Mouse (Mus musculus) urinary bladder, adult 18-20 months (tissue): ENCODE data around the gene Egflam.

Source experiments
- DNase-seq, 2 experiments: peaks; one replicate each; pipeline ENCODE4 v3.0.0; 2022; ENCODE audit warnings: low spot score in 2 of 2, mixed read lengths in 2 of 2

Gene Egflam

GRCm38 (mm10) chr15:7397818-7398608 is at the start of gene Egflam:
Egflam (minus strand) TSS chr15:7398395.
- DNase-seq: peak in 1 of 2 experiments; percentile 14

- no peak for DNase-seq
Observed at GRCm38 (mm10) chr15:7443396-7444315, 45.5 kb upstream of the Egflam start.

- peak in 1 of 2 experiments; percentile 10 for DNase-seq
Observed at GRCm38 (mm10) chr15:7442148-7443100, 44.2 kb upstream of the Egflam start.

- DNase-seq: no peak
Observed at GRCm38 (mm10) chr15:7424282-7424681, 26.1 kb upstream of the Egflam start.

GRCm38 (mm10) chr15:7404521-7404920 is 6.3 kb upstream of the Egflam start:
- DNase-seq: no peak

GRCm38 (mm10) chr15:7398609-7399540 is 680 bp upstream of the Egflam start:
- DNase-seq: no peak

- DNase-seq: no peak
Observed at GRCm38 (mm10) chr15:7397446-7397817, 763 bp downstream of the Egflam start.

GRCm38 (mm10) chr15:7383349-7383748 is 14.8 kb downstream of the Egflam start:
- no peak for DNase-seq

- no peak for DNase-seq
Observed at GRCm38 (mm10) chr15:7382457-7382856, 15.7 kb downstream of the Egflam start.

GRCm38 (mm10) chr15:7352635-7353051 is 45.6 kb downstream of the Egflam start:
- DNase-seq: no peak

- no peak for DNase-seq
Observed at GRCm38 (mm10) chr15:7340703-7341309, 57.4 kb downstream of the Egflam start.

GRCm38 (mm10) chr15:7334517-7335298 is 63.5 kb downstream of the Egflam start:
- no peak for DNase-seq

- no peak for DNase-seq
Observed at GRCm38 (mm10) chr15:7332875-7333274, 65.3 kb downstream of the Egflam start.

GRCm38 (mm10) chr15:7322599-7323311 is 75.4 kb downstream of the Egflam start:
- no peak for DNase-seq

GRCm38 (mm10) chr15:7320901-7321300 is 77.3 kb downstream of the Egflam start:
- DNase-seq: no peak

- no peak for DNase-seq
Observed at GRCm38 (mm10) chr15:7315539-7315938, 82.7 kb downstream of the Egflam start.

GRCm38 (mm10) chr15:7308711-7309110 is 89.5 kb downstream of the Egflam start:
- DNase-seq: no peak

- DNase-seq: no peak
Observed at GRCm38 (mm10) chr15:7299892-7300291, 98.3 kb downstream of the Egflam start.
